Mouse (Mus musculus) C2C12 (cell line): Measurements from ENCODE around the gene Irf1.
A peak's percentile ranks its signal among the peaks of the same experiment; 100 is the strongest.
"Not testable (repeated sequence)": the region's sequence is repeated elsewhere in the genome, so short reads cannot be mapped to it uniquely, and the experiment has no call there.

Experiments
- CEBPB ChIP-seq: IDR thresholded peaks from one replicate; pipeline ENCODE4 v1.6.1; 2011; ENCODE audit warnings: low read depth, mild to moderate bottlenecking, control low read depth, moderate library complexity
- CTCF ChIP-seq: IDR thresholded peaks from one replicate; pipeline ENCODE4 v1.5.1; 2011; ENCODE audit not compliant: control insufficient read depth, insufficient read depth, insufficient read length
- MAX ChIP-seq: IDR thresholded peaks from one replicate; pipeline ENCODE4 v1.6.1; 2011; ENCODE audit warnings: mild to moderate bottlenecking, control low read depth
- MYOD1 ChIP-seq: IDR thresholded peaks from one replicate; pipeline ENCODE4 v1.6.1; 2011; ENCODE audit warnings: low read depth; ENCODE audit not compliant: control insufficient read depth, insufficient read length
- MYOG ChIP-seq: IDR thresholded peaks from one replicate; pipeline ENCODE4 v1.6.1; 2011; ENCODE audit not compliant: control insufficient read depth, insufficient read length; ENCODE audit errors: extremely low read depth
- USF1 ChIP-seq: IDR thresholded peaks from one replicate; pipeline ENCODE4 v1.6.1; 2011; ENCODE audit warnings: low read depth, mild to moderate bottlenecking, control low read depth, moderate library complexity

DNA sequence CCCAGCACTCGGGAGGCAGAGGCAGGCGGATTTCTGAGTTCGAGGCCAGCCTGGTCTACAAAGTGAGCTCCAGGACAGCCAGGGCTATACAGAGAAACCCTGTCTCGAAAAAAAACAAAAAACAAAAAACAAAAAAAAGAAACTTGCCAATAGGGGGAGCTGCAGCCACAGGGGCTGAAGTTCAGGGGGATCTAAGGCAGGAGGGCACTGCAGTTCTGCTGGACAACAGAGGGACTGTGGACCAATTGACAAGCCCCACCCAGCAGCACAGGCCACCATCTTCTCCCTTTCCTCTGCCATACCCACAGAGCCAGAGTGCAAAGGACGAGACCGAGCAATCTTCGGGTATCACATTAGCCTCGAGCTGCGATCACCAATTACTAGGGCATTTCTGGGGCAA lies 11.8 kb upstream of the Irf1 start:
- TF ChIP-seq CTCF, result peak; percentile 18
- TF ChIP-seq CEBPB, MAX, MYOG, USF1, MYOD1: not testable (repeated sequence)
